Mouse (Mus musculus) kidney, adult 2 months (tissue): Measurements from ENCODE around the gene Trip13.

ENCODE experiments used
- CTCF ChIP-seq: fragments of 200-500 bp; conservative IDR thresholded peaks from 2 replicates; pipeline ENCODE4 v1.5.1; 2011; ENCODE audit warnings: low read depth, mild to moderate bottlenecking, control low read depth, low read length, moderate library complexity, mixed read lengths; ENCODE audit not compliant: insufficient read depth, insufficient read length
- POLR2A ChIP-seq: fragments of 200-500 bp; IDR thresholded peaks from one replicate; pipeline ENCODE4 v1.6.1; 2011; ENCODE audit warnings: low read depth, low read length, control low read depth

- TF ChIP-seq CTCF: no peak
- no peak for TF ChIP-seq POLR2A
Measured at GRCm38 (mm10) chr13:73872159-73872558, 65.4 kb downstream of the Trip13 start.
